Mouse (Mus musculus) kidney, embryonic 14.5 days (tissue): Measurements from ENCODE around the gene Twf1. TPM values are rescaled to one million over a fixed set of nuclear protein-coding genes. Genes with fewer than 3 reads are reported as not detected.

ENCODE experiments used
- ATAC-seq: fragments of 200-750 bp; cut with Nextera tagmentation; 2 replicates; pipeline ENCODE4 v1.8.0; 2017; ENCODE audit warnings: moderate number of reproducible peaks, mild to moderate bottlenecking, moderate TSS enrichment, moderate library complexity; ENCODE audit not compliant: low FRiP score, low TSS enrichment
- H3K27ac ChIP-seq: fragments of 300-500 bp; sonication (generic); 2 replicates; pipeline ENCODE4 v1.5.1; 2014; ENCODE audit warnings: low read depth, mild to moderate bottlenecking, low read length, moderate library complexity, mixed read lengths
- H3K27me3 ChIP-seq: fragments of 300-500 bp; sonication (generic); 2 replicates; pipeline ENCODE4 v1.6.1; 2014; ENCODE audit warnings: mild to moderate bottlenecking, low read length; ENCODE audit not compliant: control insufficient read depth, insufficient read depth
- H3K36me3 ChIP-seq: fragments of 300-500 bp; sonication (generic); 2 replicates; pipeline ENCODE4 v1.6.1; 2014; ENCODE audit warnings: low read length, mixed read lengths; ENCODE audit not compliant: control insufficient read depth, insufficient read depth
- H3K4me1 ChIP-seq: fragments of 300-500 bp; sonication (generic); 2 replicates; pipeline ENCODE4 v1.6.1; 2014; ENCODE audit warnings: low read length, mixed read lengths; ENCODE audit not compliant: control insufficient read depth, insufficient read depth
- H3K4me2 ChIP-seq: fragments of 300-500 bp; sonication (generic); replicated peaks from 2 replicates; pipeline ENCODE4 v1.6.1; 2014; ENCODE audit warnings: low read depth, mild to moderate bottlenecking, low read length
- H3K4me3 ChIP-seq: fragments of 300-500 bp; sonication (generic); 2 replicates; pipeline ENCODE4 v1.5.1; 2014; ENCODE audit warnings: mild to moderate bottlenecking, low read length
- H3K9ac ChIP-seq: fragments of 300-500 bp; sonication (generic); 2 replicates; pipeline ENCODE4 v1.6.1; 2014; ENCODE audit warnings: low read depth, mild to moderate bottlenecking, low read length, moderate library complexity
- H3K9me3 ChIP-seq: fragments of 300-500 bp; sonication (generic); 2 replicates; pipeline ENCODE4 v1.6.1; 2016; ENCODE audit warnings: low read length; ENCODE audit not compliant: control insufficient read depth
- WGBS: fragments of 180-500 bp; shearing (Covaris S2); extraction: QIAGEN DNeasy Blood & Tissue Kit; methylation state at CpG from one replicate; pipeline ENCODE4 v1.1.7; 2014; 5-methylcytosine and 5-hydroxymethylcytosine counted together
- polyA plus RNA-seq: library from polyadenylated mRNA; unstranded; fragments of >200 nt; fragmentation: Nextera tagmentation; extraction: Ambion mirVana; gene quantifications from 2 replicates; pipeline ENCODE4 v1.2.1, GENCODE M21; 2014

Twf1 gene
- polyA plus RNA-seq = 67.7 and 86.5 TPM in 2 replicates

- under 1% methylated on average over 56 of the region's 70 CpGs for WGBS
Observed at GRCm38 (mm10) chr15:94589219-94590075, at the start of gene Twf1. TSS of gene Twf1 (minus strand) at chr15:94589889.

GRCm38 (mm10) chr15:94639126-94639525 lies 49.4 kb upstream of the Twf1 start:
- WGBS = 65% methylated on average over 2 of the region's 2 CpGs
- no peak for ATAC-seq
- no peak overlapping the region for H3K27ac ChIP-seq

More at GRCm38 (mm10) chr15:94589219-94590075, at the start of gene Twf1:
- Histone ChIP-seq H3K36me3 (peaks cover 19% of the 10 kb centered on the region; the same call in 1 of the 2 replicates), H3K9ac (peak within 1 kb of the TSS; percentile 96), H3K4me3 (peak within 1 kb of the TSS; percentile 94), H3K4me1 (peaks cover 2% of the 10 kb centered on the region; the same call in 1 of the 2 replicates), H3K27me3 (no peaks in the 10 kb centered on the region), H3K27ac (no peak within 1 kb of the TSS), H3K9me3 (no peaks in the 10 kb centered on the region), H3K4me2 (peak within 1 kb of the TSS; percentile 67)
- ATAC-seq = peak; percentile 99

GRCm38 (mm10) chr15:94638207-94638606 lies 48.5 kb upstream of the Twf1 start:
- Histone ChIP-seq H3K4me3 (no peak overlapping the region), H3K27me3 (no peaks in the 10 kb centered on the region), H3K4me2 (no peak overlapping the region), H3K36me3 (no peaks in the 10 kb centered on the region), H3K9ac (no peak overlapping the region), H3K9me3 (no peaks in the 10 kb centered on the region), H3K4me1 (0 out of 2 replicates have a peak, but pooled peaks cover 5% of the 10 kb centered on the region), H3K27ac (no peak overlapping the region)
- no peak for ATAC-seq
- 89% methylated on average over 2 of the region's 2 CpGs for WGBS

More at GRCm38 (mm10) chr15:94639126-94639525, 49.4 kb upstream of the Twf1 start:
- no peak overlapping the region for H3K4me2 ChIP-seq
- H3K4me1 ChIP-seq = 0 out of 2 replicates have a peak, but pooled peaks cover 5% of the 10 kb centered on the region
- H3K36me3 ChIP-seq = no peaks in the 10 kb centered on the region
- H3K9ac ChIP-seq = no peak overlapping the region
- H3K9me3 ChIP-seq = no peaks in the 10 kb centered on the region
- H3K27me3 ChIP-seq = no peaks in the 10 kb centered on the region
- H3K4me3 ChIP-seq = no peak overlapping the region

GRCm38 (mm10) chr15:94634524-94634923 lies 44.8 kb upstream of the Twf1 start:
- no peak overlapping the region for H3K9ac ChIP-seq
- WGBS = 49% methylated on average over 11 of the region's 11 CpGs
- H3K9me3 ChIP-seq = no peaks in the 10 kb centered on the region
- H3K27ac ChIP-seq = no peak overlapping the region
- no peak overlapping the region for H3K4me2 ChIP-seq
- ATAC-seq = no peak
- no peaks in the 10 kb centered on the region for H3K36me3 ChIP-seq
- peaks cover 8% of the 10 kb centered on the region for H3K27me3 ChIP-seq
- H3K4me3 ChIP-seq = no peak overlapping the region
- H3K4me1 ChIP-seq = 0 out of 2 replicates have a peak, but pooled peaks cover 5% of the 10 kb centered on the region

GRCm38 (mm10) chr15:94630553-94630952 lies 40.9 kb upstream of the Twf1 start:
- Histone ChIP-seq H3K36me3 (no peaks in the 10 kb centered on the region), H3K9ac (no peak overlapping the region), H3K4me1 (no peaks in the 10 kb centered on the region), H3K27ac (no peak overlapping the region), H3K4me3 (no peak overlapping the region), H3K27me3 (peaks cover 8% of the 10 kb centered on the region), H3K4me2 (no peak overlapping the region), H3K9me3 (no peaks in the 10 kb centered on the region)
- WGBS = 81% methylated on average over 4 of the region's 4 CpGs
- no peak for ATAC-seq

GRCm38 (mm10) chr15:94628830-94629601 lies 39.3 kb upstream of the Twf1 start, which contains the start of gene Tmem117:
TSS of gene Tmem117 (plus strand) at chr15:94629232.
- Histone ChIP-seq H3K4me1 (no peaks in the 10 kb centered on the region), H3K9ac (peak within 1 kb of the TSS; percentile 67), H3K27me3 (peaks cover 8% of the 10 kb centered on the region), H3K36me3 (no peaks in the 10 kb centered on the region), H3K4me2 (peak within 1 kb of the TSS; percentile 100), H3K9me3 (no peaks in the 10 kb centered on the region), H3K4me3 (peak within 1 kb of the TSS; percentile 52), H3K27ac (no peak within 1 kb of the TSS)
- WGBS = under 1% methylated on average over 88 of the region's 96 CpGs
- ATAC-seq = peak; percentile 87

- peak overlapping the region; percentile 67 for H3K9ac ChIP-seq
- no peaks in the 10 kb centered on the region for H3K4me1 ChIP-seq
- H3K27me3 ChIP-seq = peaks cover 8% of the 10 kb centered on the region
- H3K9me3 ChIP-seq = no peaks in the 10 kb centered on the region
- no peak overlapping the region for H3K27ac ChIP-seq
- no peak for ATAC-seq
- peak overlapping the region; percentile 52 for H3K4me3 ChIP-seq
- no peaks in the 10 kb centered on the region for H3K36me3 ChIP-seq
- H3K4me2 ChIP-seq = peak overlapping the region; percentile 100
- WGBS = 48% methylated on average over 2 of the region's 2 CpGs
Observed at GRCm38 (mm10) chr15:94628463-94628829, 38.8 kb upstream of the Twf1 start.

GRCm38 (mm10) chr15:94620909-94621308 lies 31.2 kb upstream of the Twf1 start:
- H3K4me3 ChIP-seq = no peak overlapping the region
- no peak for ATAC-seq
- no peak overlapping the region for H3K4me2 ChIP-seq
- no peaks in the 10 kb centered on the region for H3K4me1 ChIP-seq
- no peaks in the 10 kb centered on the region for H3K36me3 ChIP-seq
- H3K9ac ChIP-seq = no peak overlapping the region
- H3K9me3 ChIP-seq = no peaks in the 10 kb centered on the region
- H3K27me3 ChIP-seq = no peaks in the 10 kb centered on the region
- no peak overlapping the region for H3K27ac ChIP-seq
